Mouse (Mus musculus) kidney, postnatal 36 days (tissue): Measurements from ENCODE around the gene Pstk.
A peak's percentile ranks its signal among the peaks of the same experiment; 100 is the strongest.
"Not testable (repeated sequence)": the region's sequence is repeated elsewhere in the genome, so short reads cannot be mapped to it uniquely, and the experiment has no call there.

Experiments used
- DNase-seq, 2 experiments: peaks; one replicate each; pipeline ENCODE4 v3.0.0; 2021 to 2022; ENCODE audit warnings: mixed read lengths in 2 of 2

Gene Pstk

GRCm38 (mm10) chr7:131416742-131417141 is 45.8 kb downstream of the Pstk start:
- not testable (repeated sequence) for DNase-seq

GRCm38 (mm10) chr7:131417605-131418004 is 46.7 kb downstream of the Pstk start:
- no peak for DNase-seq

- no peak for DNase-seq
These were observed 54.0 kb downstream of the Pstk start for GRCm38 (mm10) chr7:131424912-131425311.

DNA sequence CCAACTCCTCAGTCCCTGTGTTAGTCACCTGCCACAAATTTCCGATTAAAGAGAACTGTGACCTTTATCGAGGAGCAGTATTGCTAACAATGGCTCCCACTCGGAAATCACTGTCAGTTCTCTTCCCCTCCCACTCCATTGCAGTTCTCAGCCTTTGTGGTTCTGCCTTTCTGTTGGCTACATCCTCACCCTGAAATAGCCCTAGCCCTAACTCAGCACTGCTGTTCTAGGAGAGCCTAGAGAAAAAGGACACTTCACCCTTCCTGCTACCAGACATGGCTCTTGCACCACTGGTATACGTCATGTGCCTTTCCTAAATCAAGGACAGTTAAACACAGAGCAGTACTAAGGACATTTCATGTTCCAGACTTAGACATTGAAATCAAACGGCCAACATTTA is 56.4 kb downstream of the Pstk start:
- DNase-seq: no peak

- peak; percentile 14 to 55 for DNase-seq
These were observed 61.3 kb downstream of the Pstk start for GRCm38 (mm10) chr7:131432244-131432643.

DNA sequence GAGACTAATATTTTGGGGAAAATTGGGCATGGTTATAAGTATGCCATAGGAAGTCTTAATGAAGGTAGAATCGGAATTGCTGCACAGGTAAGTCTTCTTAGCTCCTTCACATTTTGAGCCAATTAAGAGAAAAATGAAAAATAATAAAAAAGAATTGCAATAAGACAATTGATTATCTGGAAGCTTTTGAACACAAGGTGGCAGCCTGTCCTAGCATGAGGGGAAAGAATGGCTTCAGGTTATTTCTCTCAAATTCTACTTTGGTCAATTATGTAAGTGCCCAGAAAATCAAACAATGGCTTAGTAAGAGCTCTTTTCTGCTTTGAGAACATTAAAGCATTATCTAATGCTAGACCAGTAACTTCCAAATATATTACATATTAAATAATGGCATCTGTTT is 63.3 kb downstream of the Pstk start:
- no peak for DNase-seq

DNA sequence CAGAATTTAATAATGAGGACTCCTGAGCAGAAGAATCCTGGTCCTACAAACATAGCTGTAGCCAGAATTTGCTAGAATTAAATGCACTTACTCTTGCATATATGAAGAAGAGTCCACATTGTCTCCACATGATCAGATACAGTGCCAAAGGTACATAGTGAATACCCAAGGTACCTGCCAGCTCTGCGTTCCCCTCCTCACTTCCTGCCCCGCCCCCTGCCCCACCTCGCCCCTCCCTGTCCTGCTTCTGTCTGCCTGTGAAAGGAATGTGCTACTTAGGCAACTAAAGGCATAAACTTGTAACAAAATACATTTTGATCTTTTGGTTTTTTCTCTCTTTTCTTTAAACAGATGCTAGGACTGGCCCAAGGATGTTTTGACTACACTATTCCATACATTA is 66.1 kb downstream of the Pstk start:
- DNase-seq: no peak
